Comparison of ENCODE assay signal across 46 mouse cellular contexts in the genomic region with DNA sequence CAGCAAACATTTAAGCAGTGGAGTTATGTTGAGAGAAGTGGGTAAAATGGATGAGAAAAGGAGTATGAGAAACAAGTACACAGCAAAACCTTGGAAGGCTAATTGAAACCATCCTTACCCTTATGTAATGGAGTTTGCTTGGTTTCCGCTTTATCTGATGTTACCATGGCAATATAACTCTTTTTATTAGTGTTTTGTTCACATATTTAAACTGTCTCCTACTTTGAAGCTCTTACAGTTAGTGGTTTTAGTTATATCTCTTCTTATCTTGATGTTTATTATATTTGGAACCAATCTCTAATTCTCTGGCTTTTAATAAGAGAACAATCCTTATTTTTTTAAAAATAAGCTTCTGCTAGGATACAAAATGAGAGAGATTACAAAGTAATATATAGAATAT. TPM values are rescaled to one million over a fixed set of nuclear protein-coding genes. Genes with fewer than 3 reads are reported as not detected.
"Had no signal": no experiment of that assay in that cellular context is flagged by ENCODE, and none has a peak within 500 bp of the region (broad histone marks: within the 10 kb centered on the region; RNA-seq: fewer than 3 reads in every experiment).

No protein-coding gene starts in this region.

- ATAC-seq: liver, embryonic 12.5 days; liver, postnatal 0 days; lung, postnatal 0 days; midbrain, embryonic 13.5 days; midbrain, embryonic 15.5 days; midbrain, embryonic 16.5 days had no signal

- H3K27ac ChIP-seq: limb, embryonic 10.5 days; limb, embryonic 12.5 days; limb, embryonic 13.5 days; limb, embryonic 15.5 days; liver, embryonic 12.5 days; liver, embryonic 13.5 days; liver, embryonic 14.5 days; liver, embryonic 15.5 days; lung, embryonic 15.5 days; macrophage; midbrain, embryonic 10.5 days; midbrain, embryonic 12.5 days; midbrain, embryonic 13.5 days; midbrain, embryonic 15.5 days; neural tube, embryonic 12.5 days had no signal

- H3K4me1 ChIP-seq: limb, embryonic 10.5 days; limb, embryonic 12.5 days; limb, embryonic 13.5 days; limb, embryonic 15.5 days; liver, embryonic 12.5 days; liver, embryonic 13.5 days; liver, embryonic 15.5 days; lung, embryonic 15.5 days; megakaryocyte, embryonic 14.5 days; midbrain, embryonic 10.5 days; midbrain, embryonic 12.5 days; midbrain, embryonic 13.5 days; midbrain, embryonic 15.5 days; neural tube, embryonic 12.5 days had no signal

- H3K9ac ChIP-seq: limb, embryonic 12.5 days; limb, embryonic 13.5 days; limb, embryonic 15.5 days; liver, embryonic 12.5 days; liver, embryonic 13.5 days; liver, embryonic 14.5 days; liver, embryonic 15.5 days; liver, postnatal 0 days; lung, embryonic 14.5 days; lung, embryonic 15.5 days; midbrain, embryonic 12.5 days; midbrain, embryonic 13.5 days; midbrain, embryonic 15.5 days; neural tube, embryonic 12.5 days had no signal

- H3K4me2 ChIP-seq: limb, embryonic 12.5 days; limb, embryonic 13.5 days; limb, embryonic 15.5 days; liver, embryonic 11.5 days; liver, embryonic 12.5 days; liver, embryonic 13.5 days; liver, embryonic 15.5 days; lung, embryonic 14.5 days; lung, embryonic 15.5 days; midbrain, embryonic 11.5 days; midbrain, embryonic 12.5 days; midbrain, embryonic 13.5 days; midbrain, embryonic 15.5 days; neural tube, embryonic 12.5 days had no signal

- H3K27me3 ChIP-seq: limb, embryonic 12.5 days; limb, embryonic 13.5 days; limb, embryonic 15.5 days; liver, embryonic 12.5 days; liver, embryonic 13.5 days; liver, embryonic 15.5 days; lung, embryonic 15.5 days; megakaryocyte, embryonic 14.5 days; midbrain, embryonic 12.5 days; midbrain, embryonic 13.5 days; midbrain, embryonic 15.5 days; neural tube, embryonic 12.5 days had no signal

- DNase-seq: left cerebral cortex, postnatal 4 days; liver; liver, embryonic 13.5 days; liver, postnatal 0 days; lung, adult 18-20 months; lung, adult 2 months; lung, embryonic 14.5 days; lung, postnatal 10 days; lung, postnatal 14 days; lung, postnatal 36 days; lung, postnatal 4 days; midbrain, embryonic 14.5 days had no signal

- H3K36me3 ChIP-seq: limb, embryonic 10.5 days; limb, embryonic 12.5 days; limb, embryonic 13.5 days; limb, embryonic 15.5 days; liver, embryonic 12.5 days; liver, embryonic 13.5 days; liver, embryonic 15.5 days; lung, embryonic 15.5 days; midbrain, embryonic 10.5 days; midbrain, embryonic 12.5 days; midbrain, embryonic 13.5 days; midbrain, embryonic 15.5 days; neural tube, embryonic 12.5 days had no signal

- H3K9me3 ChIP-seq: limb, embryonic 10.5 days; limb, embryonic 13.5 days; limb, embryonic 15.5 days; liver, embryonic 15.5 days; lung, embryonic 15.5 days; midbrain, embryonic 15.5 days; neural tube, embryonic 12.5 days had no signal

- H3K4me3 ChIP-seq: limb, embryonic 10.5 days; limb, embryonic 12.5 days; limb, embryonic 13.5 days; limb, embryonic 15.5 days; liver, embryonic 12.5 days; liver, embryonic 13.5 days; liver, embryonic 15.5 days; lung, embryonic 15.5 days; megakaryocyte, embryonic 14.5 days; midbrain, embryonic 10.5 days; midbrain, embryonic 12.5 days; midbrain, embryonic 13.5 days; midbrain, embryonic 15.5 days; myocyte; neural tube, embryonic 12.5 days had no signal

RNA-seq across cellular contexts. Expression of a gene that starts 9.6 kb away (rescaled TPM):
- total RNA-seq: left cerebral cortex, postnatal 10 days; left cerebral cortex, postnatal 14 days; left cerebral cortex, postnatal 25 days; left cerebral cortex, postnatal 36 days; left cerebral cortex, postnatal 4 days; liver, adult 2 months; megakaryocyte progenitor cell, adult 5-6 weeks; megakaryocyte, adult 5-6 weeks; megakaryocyte-erythroid progenitor cell, adult 5-6 weeks; midbrain, postnatal 0 days; monocyte, adult 5-6 weeks had no signal
- polyA plus RNA-seq: limb, embryonic 10.5 days; limb, embryonic 11.5 days; limb, embryonic 12.5 days; limb, embryonic 15.5 days; liver, adult 2 months; liver, embryonic 11.5 days; liver, embryonic 12.5 days; liver, embryonic 13.5 days; liver, embryonic 14.5 days; liver, embryonic 15.5 days; liver, embryonic 16.5 days; liver, postnatal 0 days; lung, embryonic 14.5 days; lung, embryonic 15.5 days; lung, embryonic 16.5 days; macrophage; midbrain, embryonic 10.5 days; midbrain, embryonic 11.5 days; midbrain, embryonic 12.5 days; midbrain, embryonic 13.5 days; midbrain, embryonic 14.5 days; midbrain, embryonic 15.5 days; midbrain, embryonic 16.5 days; midbrain, postnatal 0 days; myocyte; neural tube, embryonic 11.5 days; neural tube, embryonic 12.5 days had no signal
